Mouse (Mus musculus) testis, adult 2 months (tissue): ENCODE data around the gene Gm15294. TPM values are rescaled to one million over a fixed set of nuclear protein-coding genes. Genes with fewer than 3 reads are reported as not detected.

Experiments
- H3K27ac ChIP-seq: fragments of 200-500 bp; 2 replicates; pipeline ENCODE4 v1.5.1; 2012; ENCODE audit warnings: low read depth, low read length; ENCODE audit not compliant: control insufficient read depth, insufficient read depth
- H3K27me3 ChIP-seq: fragments of 200-500 bp; 2 replicates; pipeline ENCODE4 v1.6.1; 2012; ENCODE audit warnings: mild to moderate bottlenecking, low read length, moderate library complexity; ENCODE audit not compliant: control insufficient read depth, insufficient read depth
- H3K36me3 ChIP-seq: fragments of 200-500 bp; 2 replicates; pipeline ENCODE4 v1.6.1; 2012; ENCODE audit warnings: mild to moderate bottlenecking, low read length; ENCODE audit not compliant: control insufficient read depth, insufficient read depth
- H3K4me1 ChIP-seq: fragments of 200-500 bp; 2 replicates; pipeline ENCODE4 v1.6.1; 2012; ENCODE audit warnings: low read length; ENCODE audit not compliant: control insufficient read depth, insufficient read depth
- H3K4me3 ChIP-seq: fragments of 200-500 bp; 2 replicates; pipeline ENCODE4 v1.5.1; 2012; ENCODE audit warnings: low read depth, mild to moderate bottlenecking, low read length, moderate library complexity, mixed read lengths; ENCODE audit not compliant: control insufficient read depth
- CTCF ChIP-seq: fragments of 200-500 bp; IDR thresholded peaks from 2 replicates; pipeline ENCODE4 v1.5.1; 2012; ENCODE audit warnings: low read depth, mild to moderate bottlenecking, inconsistent platforms, low read length, moderate library complexity; ENCODE audit not compliant: control insufficient read depth, insufficient read depth, insufficient replicate concordance
- POLR2A ChIP-seq: fragments of 200-500 bp; IDR thresholded peaks from 2 replicates; pipeline ENCODE4 v1.6.1; 2012; ENCODE audit warnings: low read depth, mild to moderate bottlenecking, inconsistent platforms, low read length, moderate library complexity; ENCODE audit not compliant: control insufficient read depth
- polyA plus RNA-seq: library from polyadenylated mRNA; depleted of rRNA; stranded (reverse); fragments of >200 nt; gene quantifications from 2 replicates; pipeline ENCODE4 v1.2.3, GENCODE M21; 2012; rRNA removed

Gene Gm15294
- polyA plus RNA-seq, result not detected in 2 replicates

GRCm38 (mm10) chrX:141875135-141875534, at the start of gene Gm15294:
TSS of gene Gm15294 (minus strand) at chrX:141875235.
- Histone ChIP-seq H3K36me3 (no peaks in the 10 kb centered on the region), H3K4me3 (peak within 1 kb of the TSS; percentile 30), H3K27ac (no peak within 1 kb of the TSS; the same call in 1 of the 2 replicates), H3K4me1 (no peaks in the 10 kb centered on the region), H3K27me3 (no peaks in the 10 kb centered on the region)
- no peak for TF ChIP-seq CTCF
- no peak for TF ChIP-seq POLR2A

GRCm38 (mm10) chrX:141884336-141885048, 9.5 kb upstream of the Gm15294 start:
- no peaks in the 10 kb centered on the region for H3K4me1 ChIP-seq
- H3K36me3 ChIP-seq, result no peaks in the 10 kb centered on the region
- TF ChIP-seq CTCF (no peak), POLR2A (no peak)
- no peaks in the 10 kb centered on the region for H3K27me3 ChIP-seq
- H3K4me3 ChIP-seq, result no peak overlapping the region
- no peak overlapping the region for H3K27ac ChIP-seq

GRCm38 (mm10) chrX:141874024-141874423, 1.0 kb downstream of the Gm15294 start:
- TF ChIP-seq POLR2A, result no peak
- no peak for TF ChIP-seq CTCF
- H3K27ac ChIP-seq, result no peak overlapping the region; the same call in 1 of the 2 replicates
- no peaks in the 10 kb centered on the region for H3K27me3 ChIP-seq
- H3K4me1 ChIP-seq, result no peaks in the 10 kb centered on the region
- peak overlapping the region; percentile 30 for H3K4me3 ChIP-seq
- H3K36me3 ChIP-seq, result no peaks in the 10 kb centered on the region

GRCm38 (mm10) chrX:141873597-141873996, 1.4 kb downstream of the Gm15294 start:
- Histone ChIP-seq H3K4me3 (no peak overlapping the region), H3K36me3 (no peaks in the 10 kb centered on the region), H3K27ac (no peak overlapping the region; the same call in 1 of the 2 replicates), H3K27me3 (no peaks in the 10 kb centered on the region), H3K4me1 (no peaks in the 10 kb centered on the region)
- TF ChIP-seq CTCF (no peak), POLR2A (no peak)

- TF ChIP-seq POLR2A (no peak), CTCF (no peak)
- no peaks in the 10 kb centered on the region for H3K27me3 ChIP-seq
- H3K4me1 ChIP-seq, result no peaks in the 10 kb centered on the region
- no peak overlapping the region for H3K4me3 ChIP-seq
- H3K27ac ChIP-seq, result no peak overlapping the region
- H3K36me3 ChIP-seq, result no peaks in the 10 kb centered on the region
Observed at GRCm38 (mm10) chrX:141855684-141856396, 19.2 kb downstream of the Gm15294 start.

Other genes starting within 250 kb of the Gm15294 start
- gene Irs4, start 150.0 kb downstream of the Gm15294 start, polyA plus RNA-seq, result 0.58 and 0.76 TPM in 2 replicates